ENCODE assay signal across 18 mouse cellular contexts in the genomic region with DNA sequence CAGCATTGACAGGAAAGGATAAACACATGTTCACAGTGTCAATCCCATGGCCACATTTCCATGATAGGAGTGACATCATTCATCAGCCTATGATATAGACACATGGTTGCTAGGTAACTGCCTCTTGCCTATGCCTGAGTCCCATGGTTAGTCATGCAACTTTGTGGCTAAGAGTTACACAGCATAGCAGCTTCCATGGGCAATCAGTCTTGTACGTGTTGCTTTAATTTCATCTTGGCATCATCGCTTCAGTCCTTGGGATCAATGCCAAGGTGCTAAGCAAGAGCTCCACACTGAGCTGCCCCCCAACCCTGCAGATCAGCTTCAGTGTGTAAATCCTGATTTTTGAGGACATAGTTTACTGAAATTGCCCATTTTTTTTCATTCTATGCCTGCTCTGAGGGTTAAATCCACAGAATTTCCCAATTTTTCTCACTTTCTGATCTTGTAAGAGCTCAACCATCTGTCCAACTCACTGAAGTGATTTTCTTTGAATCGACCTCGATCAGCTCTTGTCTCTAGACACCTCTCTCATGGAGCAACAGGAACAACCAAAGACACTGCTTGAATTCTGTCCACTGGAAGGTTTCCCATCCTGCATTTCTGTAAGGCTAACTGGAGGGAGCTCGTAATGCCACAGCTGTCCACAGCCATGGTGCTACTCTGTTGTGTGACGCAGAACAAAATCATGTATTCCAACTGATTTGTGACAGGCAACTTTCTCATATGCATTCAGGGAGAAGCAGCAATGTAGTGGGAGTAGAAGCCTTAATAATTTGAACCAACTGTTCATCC.
DNase-seq lines count a peak whose midpoint lies in the region; ATAC-seq and TF ChIP-seq lines count a peak whose summit lies in the region.
"Had no signal": no experiment of that assay in that cellular context is flagged by ENCODE, and none has a peak within 500 bp of the region (broad histone marks: within the 10 kb centered on the region; RNA-seq: fewer than 3 reads in every experiment).

No protein-coding gene starts in this region.

- no peak overlapping the region for H3K9ac ChIP-seq in forebrain, postnatal 0 days
- no peak overlapping the region for H3K9ac ChIP-seq in forebrain, embryonic 11.5 days (ENCODE audit: low read length)
- H3K9ac ChIP-seq: embryonic facial prominence, embryonic 12.5 days; midbrain, embryonic 13.5 days had no signal

- H3K36me3 ChIP-seq in forebrain, postnatal 0 days (ENCODE audit: insufficient read depth), result no peaks in the 10 kb centered on the region
- H3K36me3 ChIP-seq in forebrain, embryonic 11.5 days (ENCODE audit: control insufficient read depth, insufficient read depth, low read length), result no peaks in the 10 kb centered on the region
- H3K36me3 ChIP-seq: embryonic facial prominence, embryonic 12.5 days; heart, embryonic 10.5 days; midbrain, embryonic 13.5 days had no signal

- H3K4me2 ChIP-seq in forebrain, postnatal 0 days (ENCODE audit: low read depth), result no peak overlapping the region
- no peak overlapping the region for H3K4me2 ChIP-seq in forebrain, embryonic 11.5 days (ENCODE audit: low read depth, low read length, severe bottlenecking)
- H3K4me2 ChIP-seq: embryonic facial prominence, embryonic 12.5 days; midbrain, embryonic 13.5 days had no signal

- H3K27ac ChIP-seq in forebrain, postnatal 0 days (ENCODE audit: low read depth, low read length), result 0 out of 2 replicates have a peak overlapping the region, but pooled peaks have one; percentile 21
- H3K27ac ChIP-seq in forebrain, embryonic 11.5 days (ENCODE audit: low read depth, low read length), result no peak overlapping the region
- H3K27ac ChIP-seq: embryonic facial prominence, embryonic 12.5 days; heart, embryonic 10.5 days; midbrain, embryonic 13.5 days; stomach, postnatal 0 days had no signal

- H3K9me3 ChIP-seq in forebrain, postnatal 0 days (ENCODE audit: low read length), result no peaks in the 10 kb centered on the region
- no peaks in the 10 kb centered on the region for H3K9me3 ChIP-seq in forebrain, embryonic 11.5 days (ENCODE audit: control insufficient read depth, low read length)
- H3K9me3 ChIP-seq: embryonic facial prominence, embryonic 12.5 days; heart, embryonic 10.5 days; midbrain, embryonic 13.5 days had no signal

- WGBS in forebrain, postnatal 0 days, result 52% methylated on average over 6 of the region's 6 CpGs
- whole genome bisulfite sequencing in forebrain, embryonic 11.5 days, result 95% methylated on average over 6 of the region's 6 CpGs

- DNase-seq in adrenal gland, adult 2 months, result peak; percentile 24
- DNase-seq in adrenal gland, postnatal 4 days (ENCODE audit: low spot score in 2 of 2), result no peak
- peak; percentile 42 for DNase-seq in forebrain, postnatal 0 days
- no peak for DNase-seq in forebrain, embryonic 11.5 days (ENCODE audit: low spot score)
- peak; percentile 21 to 39 for DNase-seq in layer of hippocampus, postnatal 14 days (ENCODE audit: low spot score in 2 of 2)
- DNase-seq in layer of hippocampus, postnatal 36 days, result no peak
- peak; percentile 24 for DNase-seq in ovary, adult 18-20 months (ENCODE audit: low spot score)
- no peak for DNase-seq in ovary, postnatal 36 days (ENCODE audit: low spot score)
- DNase-seq: gastrocnemius, postnatal 14 days; heart, postnatal 14 days; kidney, adult 9 months; lung, postnatal 4 days; thymus, postnatal 25 days had no signal

- H3K4me1 ChIP-seq in forebrain, postnatal 0 days (ENCODE audit: insufficient read depth), result peaks cover 3% of the 10 kb centered on the region; the same call in 1 of the 2 replicates
- H3K4me1 ChIP-seq in forebrain, embryonic 11.5 days (replicated peaks; ENCODE audit: control insufficient read depth, insufficient read depth, low read length), result no peaks in the 10 kb centered on the region
- H3K4me1 ChIP-seq: embryonic facial prominence, embryonic 12.5 days; heart, embryonic 10.5 days; midbrain, embryonic 13.5 days had no signal

- H3K4me3 ChIP-seq in forebrain, postnatal 0 days (ENCODE audit: low read depth, low read length), result no peak overlapping the region
- no peak overlapping the region for H3K4me3 ChIP-seq in forebrain, embryonic 11.5 days (ENCODE audit: low read depth, low read length)
- H3K4me3 ChIP-seq: embryonic facial prominence, embryonic 12.5 days; heart, embryonic 10.5 days; midbrain, embryonic 13.5 days had no signal

- peak; percentile 72 for ATAC-seq in forebrain, postnatal 0 days
- no peak for ATAC-seq in forebrain, embryonic 11.5 days (replicated peaks; ENCODE audit: low FRiP score)
- ATAC-seq: midbrain, embryonic 13.5 days had no signal

- TF ChIP-seq CTCF in forebrain, postnatal 0 days (IDR thresholded peaks at IDR 0.05; ENCODE audit: low read depth), result no peak

- no peaks in the 10 kb centered on the region for H3K27me3 ChIP-seq in forebrain, postnatal 0 days (ENCODE audit: insufficient read depth, low read length)
- no peaks in the 10 kb centered on the region for H3K27me3 ChIP-seq in forebrain, embryonic 11.5 days (ENCODE audit: control insufficient read depth, insufficient read depth, low read length)
- H3K27me3 ChIP-seq: CH12.LX; embryonic facial prominence, embryonic 12.5 days; midbrain, embryonic 13.5 days had no signal

Comparison
In these comparisons a context has a peak if more than half of its experiments do, and no peak if none do; other contexts are left out.
1. DNase-seq: peak in adrenal gland, adult 2 months (single experiment), forebrain, postnatal 0 days (single experiment), layer of hippocampus, postnatal 14 days (2 of 2) and ovary, adult 18-20 months (single experiment); none in adrenal gland, postnatal 4 days (0 of 2), forebrain, embryonic 11.5 days (single experiment), layer of hippocampus, postnatal 36 days (0 of 2) and ovary, postnatal 36 days (single experiment).